Mouse (Mus musculus) thymus, adult 18-20 months (tissue): ENCODE data around the gene Vma21.
A peak's percentile ranks its signal among the peaks of the same experiment; 100 is the strongest.

ENCODE experiments used
- DNase-seq, 2 experiments: peaks; one replicate each; pipeline ENCODE4 v3.0.0; 2022; ENCODE audit warnings: mixed read lengths in 2 of 2

Gene Vma21

GRCm38 (mm10) chrX:71815631-71816345, at the start of gene Vma21:
Gene Vma21 (plus strand): TSS chrX:71815924.
- peak in 1 of 2 experiments; percentile 1 for DNase-seq

GRCm38 (mm10) chrX:71767909-71768308, 47.8 kb upstream of the Vma21 start:
- no peak for DNase-seq

- DNase-seq: no peak
These were observed 24.6 kb upstream of the Vma21 start for GRCm38 (mm10) chrX:71791106-71791505.

GRCm38 (mm10) chrX:71797766-71798165, 18.0 kb upstream of the Vma21 start:
- no peak for DNase-seq

GRCm38 (mm10) chrX:71798883-71799282, 16.8 kb upstream of the Vma21 start:
- DNase-seq: no peak

- DNase-seq: no peak
These were observed 3.5 kb upstream of the Vma21 start for GRCm38 (mm10) chrX:71811966-71812835.

- peak; percentile 73 to 76 for DNase-seq
These were observed 705 bp downstream of the Vma21 start for GRCm38 (mm10) chrX:71816401-71816857.

GRCm38 (mm10) chrX:71816931-71817361, 1.2 kb downstream of the Vma21 start:
- no peak for DNase-seq

GRCm38 (mm10) chrX:71838911-71839310, 23.2 kb downstream of the Vma21 start:
- no peak for DNase-seq

- DNase-seq: no peak
These were observed 31.0 kb downstream of the Vma21 start for GRCm38 (mm10) chrX:71846696-71847095.

GRCm38 (mm10) chrX:71853798-71854197, 38.1 kb downstream of the Vma21 start:
- DNase-seq: no peak
